Mouse (Mus musculus): ENCODE results near the gene Gm19402.
"Not testable (repeated sequence)": the region's sequence is repeated elsewhere in the genome, so short reads cannot be mapped to it uniquely, and the experiment has no call there.

DNA sequence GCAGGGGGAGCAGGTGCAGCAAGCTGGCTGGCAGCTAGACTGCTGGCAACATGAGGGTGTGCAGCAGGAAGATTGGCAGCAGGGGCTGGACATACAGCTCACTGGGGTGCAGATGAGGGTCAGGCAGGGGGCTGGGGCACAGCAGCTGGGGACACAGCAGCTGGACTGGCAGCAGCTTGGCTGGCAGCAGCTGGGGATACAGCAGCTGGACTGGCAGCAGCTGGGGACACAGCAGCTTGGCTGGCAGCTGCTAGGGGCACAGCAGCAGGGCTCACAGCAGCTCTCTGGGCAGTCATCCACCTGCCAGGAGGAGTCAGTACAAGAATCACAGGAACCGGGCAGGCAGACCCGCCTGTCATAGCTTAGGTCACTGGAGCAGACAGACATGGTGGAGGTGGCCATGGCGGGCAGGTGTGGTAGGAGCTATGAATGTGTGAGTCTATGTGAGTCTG is at the start of gene Gm19402:
- not testable (repeated sequence) for TF ChIP-seq CTCF, POLR2A (IDR thresholded peaks at IDR 0.05; ENCODE audit: extremely low read depth, insufficient read depth, low read length)
